Mouse (Mus musculus): Measurements from ENCODE around the gene Bfsp1. TPM values are rescaled to one million over a fixed set of nuclear protein-coding genes. Genes with fewer than 3 reads are reported as not detected.

The Bfsp1 gene
- polyA plus RNA-seq, 1 experiment, result 0.07 TPM

- Histone ChIP-seq H3ac (ENCODE audit: control insufficient read depth, insufficient read length) (no peak overlapping the region), H3K27me3 (ENCODE audit: control insufficient read depth, insufficient read depth, insufficient read length) (peaks cover 5% of the 10 kb centered on the region)
- TF ChIP-seq MYOD1 (IDR thresholded peaks at IDR 0.05; ENCODE audit: control insufficient read depth in 1 of 3, insufficient read length in 2 of 3, low read depth in 2 of 3), result no peak
- no peak for TF ChIP-seq MAX (IDR thresholded peaks at IDR 0.05; ENCODE audit: low read depth)
- no peak for TF ChIP-seq POLR2AphosphoS2 (IDR thresholded peaks at IDR 0.05; ENCODE audit: insufficient read length, low read depth)
- TF ChIP-seq SRF (IDR thresholded peaks at IDR 0.05; ENCODE audit: control insufficient read depth, insufficient read length, low read depth), result no peak
- no peak for TF ChIP-seq E2F4 (IDR thresholded peaks at IDR 0.05; ENCODE audit: insufficient read depth)
- TF ChIP-seq MYOG (IDR thresholded peaks at IDR 0.05; ENCODE audit: control insufficient read depth in 1 of 3, insufficient read depth in 1 of 3, insufficient read length in 2 of 3, low read depth in 2 of 3), result no peak
- TF ChIP-seq REST (IDR thresholded peaks at IDR 0.05; ENCODE audit: insufficient read depth, insufficient read length), result no peak
- no peak for TF ChIP-seq TCF3 (IDR thresholded peaks at IDR 0.05; ENCODE audit: insufficient read length, low read depth)
- TF ChIP-seq CEBPB (IDR thresholded peaks at IDR 0.05; ENCODE audit: insufficient read depth, poor library complexity, severe bottlenecking), result no peak
- TF ChIP-seq USF1 (IDR thresholded peaks at IDR 0.05; ENCODE audit: low read depth), result no peak
- no peak for TF ChIP-seq POLR2A (IDR thresholded peaks at IDR 0.05; ENCODE audit: insufficient read length, low read depth)
- TF ChIP-seq TCF12 (IDR thresholded peaks at IDR 0.05; ENCODE audit: insufficient read depth, poor library complexity, severe bottlenecking), result no peak
Observed at GRCm38 (mm10) chr2:143808789-143809188, 54.2 kb downstream of the Bfsp1 start.

GRCm38 (mm10) chr2:143806924-143807664 is 55.9 kb downstream of the Bfsp1 start:
- Histone ChIP-seq H3K36me3 (ENCODE audit: control insufficient read depth, insufficient read depth) (no peaks in the 10 kb centered on the region), H3K4me2 (ENCODE audit: low read depth) (no peak overlapping the region), H3K4me3 (no peak overlapping the region), H3K79me2 (ENCODE audit: control insufficient read depth, insufficient read depth) (no peaks in the 10 kb centered on the region), H3K27me3 (ENCODE audit: control insufficient read depth, insufficient read depth, insufficient read length) (no peaks in the 10 kb centered on the region), H3ac (ENCODE audit: control insufficient read depth, insufficient read length) (no peak overlapping the region)
- TF ChIP-seq REST (IDR thresholded peaks at IDR 0.05; ENCODE audit: insufficient read depth, insufficient read length) (no peak), MAX (IDR thresholded peaks at IDR 0.05; ENCODE audit: low read depth) (no peak), POLR2A (IDR thresholded peaks at IDR 0.05; ENCODE audit: insufficient read length, low read depth) (no peak), MYOD1 (IDR thresholded peaks at IDR 0.05; ENCODE audit: control insufficient read depth in 1 of 3, insufficient read length in 2 of 3, low read depth in 2 of 3) (no peak), USF1 (IDR thresholded peaks at IDR 0.05; ENCODE audit: low read depth) (no peak), E2F4 (IDR thresholded peaks at IDR 0.05; ENCODE audit: insufficient read depth) (no peak), CEBPB (IDR thresholded peaks at IDR 0.05; ENCODE audit: insufficient read depth, poor library complexity, severe bottlenecking) (no peak), TCF3 (IDR thresholded peaks at IDR 0.05; ENCODE audit: insufficient read length, low read depth) (no peak), SRF (IDR thresholded peaks at IDR 0.05; ENCODE audit: control insufficient read depth, insufficient read length, low read depth) (no peak), POLR2AphosphoS2 (IDR thresholded peaks at IDR 0.05; ENCODE audit: insufficient read length, low read depth) (no peak), MYOG (IDR thresholded peaks at IDR 0.05; ENCODE audit: control insufficient read depth in 1 of 3, insufficient read depth in 1 of 3, insufficient read length in 2 of 3, low read depth in 2 of 3) (no peak), TCF12 (IDR thresholded peaks at IDR 0.05; ENCODE audit: insufficient read depth, poor library complexity, severe bottlenecking) (no peak)

More at GRCm38 (mm10) chr2:143808789-143809188, 54.2 kb downstream of the Bfsp1 start:
- H3K4me3 ChIP-seq, result no peak overlapping the region
- no peaks in the 10 kb centered on the region for H3K36me3 ChIP-seq (ENCODE audit: control insufficient read depth, insufficient read depth)
- no peaks in the 10 kb centered on the region for H3K79me2 ChIP-seq (ENCODE audit: control insufficient read depth, insufficient read depth)
- H3K4me2 ChIP-seq (ENCODE audit: low read depth), result no peak overlapping the region

GRCm38 (mm10) chr2:143806140-143806923 is 56.6 kb downstream of the Bfsp1 start:
- no peaks in the 10 kb centered on the region for H3K36me3 ChIP-seq (ENCODE audit: control insufficient read depth, insufficient read depth)
- no peak overlapping the region for H3K4me3 ChIP-seq
- no peaks in the 10 kb centered on the region for H3K27me3 ChIP-seq (ENCODE audit: control insufficient read depth, insufficient read depth, insufficient read length)
- H3ac ChIP-seq (ENCODE audit: control insufficient read depth, insufficient read length), result no peak overlapping the region
- TF ChIP-seq REST (IDR thresholded peaks at IDR 0.05; ENCODE audit: insufficient read depth, insufficient read length) (no peak), POLR2A (IDR thresholded peaks at IDR 0.05; ENCODE audit: insufficient read length, low read depth) (no peak), SRF (IDR thresholded peaks at IDR 0.05; ENCODE audit: control insufficient read depth, insufficient read length, low read depth) (no peak), MYOG (IDR thresholded peaks at IDR 0.05; ENCODE audit: control insufficient read depth in 1 of 3, insufficient read depth in 1 of 3, insufficient read length in 2 of 3, low read depth in 2 of 3) (no peak), MAX (IDR thresholded peaks at IDR 0.05; ENCODE audit: low read depth) (no peak), MYOD1 (IDR thresholded peaks at IDR 0.05; ENCODE audit: control insufficient read depth in 1 of 3, insufficient read length in 2 of 3, low read depth in 2 of 3) (no peak), TCF12 (IDR thresholded peaks at IDR 0.05; ENCODE audit: insufficient read depth, poor library complexity, severe bottlenecking) (no peak), POLR2AphosphoS2 (IDR thresholded peaks at IDR 0.05; ENCODE audit: insufficient read length, low read depth) (no peak), E2F4 (IDR thresholded peaks at IDR 0.05; ENCODE audit: insufficient read depth) (no peak), TCF3 (IDR thresholded peaks at IDR 0.05; ENCODE audit: insufficient read length, low read depth) (no peak), CEBPB (IDR thresholded peaks at IDR 0.05; ENCODE audit: insufficient read depth, poor library complexity, severe bottlenecking) (no peak), USF1 (IDR thresholded peaks at IDR 0.05; ENCODE audit: low read depth) (no peak)
- no peaks in the 10 kb centered on the region for H3K79me2 ChIP-seq (ENCODE audit: control insufficient read depth, insufficient read depth)
- H3K4me2 ChIP-seq (ENCODE audit: low read depth), result no peak overlapping the region

- Histone ChIP-seq H3K4me3 (no peak overlapping the region), H3K4me2 (ENCODE audit: low read depth) (no peak overlapping the region), H3ac (ENCODE audit: control insufficient read depth, insufficient read length) (no peak overlapping the region), H3K79me2 (ENCODE audit: control insufficient read depth, insufficient read depth) (no peaks in the 10 kb centered on the region), H3K27me3 (ENCODE audit: control insufficient read depth, insufficient read depth, insufficient read length) (no peaks in the 10 kb centered on the region), H3K36me3 (ENCODE audit: control insufficient read depth, insufficient read depth) (no peaks in the 10 kb centered on the region)
- TF ChIP-seq TCF12 (IDR thresholded peaks at IDR 0.05; ENCODE audit: insufficient read depth, poor library complexity, severe bottlenecking) (no peak), POLR2A (IDR thresholded peaks at IDR 0.05; ENCODE audit: insufficient read length, low read depth) (no peak)
Observed at GRCm38 (mm10) chr2:143801097-143801496, 61.9 kb downstream of the Bfsp1 start.
